Mouse (Mus musculus) lung, adult 18-20 months (tissue): ENCODE data around the gene Slc22a20.

ENCODE experiments used
- DNase-seq, 2 experiments: peaks; one replicate each; pipeline ENCODE4 v3.0.0; 2022; ENCODE audit warnings: mixed read lengths in 2 of 2

Gene Slc22a20

DNA sequence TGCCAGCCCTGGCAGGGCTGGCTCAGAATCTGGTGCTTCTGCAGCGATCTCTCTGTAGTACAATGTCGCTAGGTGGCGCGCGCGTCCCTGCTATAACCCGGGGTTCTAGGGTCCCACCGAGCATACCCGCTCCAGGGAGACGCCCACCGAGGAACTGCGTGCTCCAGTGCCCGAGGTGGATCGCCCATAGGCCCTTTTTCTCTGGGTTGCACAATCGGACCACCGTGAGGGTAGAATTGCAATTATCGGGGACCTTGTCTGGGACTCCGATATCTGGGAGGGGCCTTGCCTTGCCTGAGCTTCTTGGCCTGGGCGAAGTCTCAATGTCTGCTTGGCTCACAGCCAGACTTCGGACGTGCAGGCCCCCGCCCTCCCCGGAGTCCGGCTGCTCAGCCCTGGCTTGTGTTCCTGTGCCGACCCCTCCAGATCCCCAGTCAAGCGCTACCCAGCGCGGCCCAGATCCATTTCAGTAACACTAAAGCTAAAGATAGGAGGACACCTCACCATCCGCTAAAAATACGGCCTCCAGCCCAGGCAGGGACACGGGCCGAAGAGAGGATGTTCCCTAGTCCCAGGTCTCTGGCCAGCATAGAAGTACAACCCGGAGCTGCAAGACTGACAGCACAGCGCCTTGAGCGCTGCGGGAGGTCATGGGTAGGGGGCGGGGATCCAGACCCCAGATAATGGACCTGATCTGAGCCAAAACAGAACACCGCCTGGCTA is 61.8 kb downstream of the Slc22a20 start:
- peak; percentile 86 to 91 for DNase-seq

DNA sequence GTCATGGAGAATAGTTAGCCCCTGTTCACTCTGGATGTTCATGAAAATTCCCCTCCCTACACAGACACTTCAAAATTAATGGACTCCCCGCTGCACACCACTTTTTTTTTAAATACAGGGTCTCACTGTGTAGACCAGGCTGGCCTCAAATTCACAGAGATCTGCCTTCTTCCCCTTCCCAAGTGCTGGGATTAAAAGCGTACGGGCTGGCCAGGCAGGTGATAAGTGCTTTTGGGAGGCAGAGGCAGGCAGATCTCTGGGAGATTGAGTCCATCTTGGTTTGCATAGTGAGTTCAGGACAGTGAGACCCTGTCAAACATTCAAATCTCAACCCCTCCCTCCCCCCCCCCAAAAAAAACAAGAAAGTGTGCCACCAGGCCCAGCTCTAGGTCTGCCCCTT is 63.0 kb downstream of the Slc22a20 start:
- no peak for DNase-seq

DNA sequence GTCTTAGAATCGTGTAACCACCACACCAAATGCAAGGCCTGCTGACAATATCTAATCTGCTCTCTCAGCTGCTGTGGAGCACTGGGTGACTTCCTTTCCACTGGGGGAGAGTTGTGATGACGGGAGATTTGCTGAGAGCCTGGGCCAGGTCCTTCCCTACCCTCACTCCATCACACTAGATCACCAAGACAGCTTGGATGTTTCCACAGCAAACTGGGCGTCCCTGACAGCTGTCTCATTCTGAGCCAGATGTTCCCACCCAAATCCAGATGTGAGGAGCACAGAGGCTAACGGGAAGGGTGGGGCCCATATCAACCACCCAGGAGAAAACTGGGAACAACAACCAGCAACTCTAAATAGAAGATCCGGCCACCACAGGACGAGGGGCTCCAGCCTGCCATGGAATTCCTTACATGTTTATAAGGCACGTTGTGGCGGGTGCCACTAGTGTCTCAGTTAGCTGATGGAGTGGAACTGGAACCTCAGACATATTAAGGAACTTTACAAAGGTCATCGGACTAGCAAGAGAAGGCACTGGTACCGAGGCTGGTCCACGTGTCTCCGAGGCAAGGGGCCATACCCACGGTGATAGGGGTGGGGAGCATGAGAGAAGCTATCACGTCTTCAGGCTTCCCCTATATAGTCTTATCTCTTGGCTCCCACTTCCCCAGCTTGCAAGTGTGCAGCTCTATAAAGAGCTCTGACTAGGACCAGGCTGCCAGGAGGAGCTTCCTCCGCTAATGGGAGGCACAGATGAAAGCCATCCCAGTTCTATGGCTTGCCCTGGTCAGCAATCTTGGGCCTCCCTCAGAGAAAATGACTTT is 63.6 kb downstream of the Slc22a20 start:
- DNase-seq: peak; percentile 48 to 69

GRCm38 (mm10) chr19:5921715-5922114 is 64.2 kb downstream of the Slc22a20 start:
- peak; percentile 43 to 62 for DNase-seq
